Mouse (Mus musculus) c-Kit-positive CD71-negative TER-119-negative erythroid progenitor cells, embryonic 14.5 days (primary cell): ENCODE results near the gene Morf4l1.
"Not testable (repeated sequence)": the region's sequence is repeated elsewhere in the genome, so short reads cannot be mapped to it uniquely, and the experiment has no call there.

ENCODE experiments used
- DNase-seq: peaks from one replicate; pipeline ENCODE4 v3.0.0-alpha.2; 2013; ENCODE audit warnings: low read depth

Morf4l1 gene

DNA sequence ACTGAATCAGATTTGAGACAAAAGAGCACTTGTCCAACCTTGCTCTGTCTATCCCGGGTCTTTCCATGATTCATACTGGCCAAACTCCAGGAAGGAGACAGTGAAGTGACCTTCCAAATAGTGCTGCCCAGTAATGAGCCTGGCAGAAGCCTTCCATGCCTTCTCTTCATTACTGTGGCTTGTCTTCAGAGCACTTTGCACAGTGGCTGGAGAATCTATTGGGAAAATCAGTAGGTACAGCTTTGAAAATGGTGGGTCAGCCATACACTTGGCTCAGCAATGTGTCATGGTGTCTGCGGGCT lies 54.0 kb downstream of the Morf4l1 start:
- no peak for DNase-seq

DNA sequence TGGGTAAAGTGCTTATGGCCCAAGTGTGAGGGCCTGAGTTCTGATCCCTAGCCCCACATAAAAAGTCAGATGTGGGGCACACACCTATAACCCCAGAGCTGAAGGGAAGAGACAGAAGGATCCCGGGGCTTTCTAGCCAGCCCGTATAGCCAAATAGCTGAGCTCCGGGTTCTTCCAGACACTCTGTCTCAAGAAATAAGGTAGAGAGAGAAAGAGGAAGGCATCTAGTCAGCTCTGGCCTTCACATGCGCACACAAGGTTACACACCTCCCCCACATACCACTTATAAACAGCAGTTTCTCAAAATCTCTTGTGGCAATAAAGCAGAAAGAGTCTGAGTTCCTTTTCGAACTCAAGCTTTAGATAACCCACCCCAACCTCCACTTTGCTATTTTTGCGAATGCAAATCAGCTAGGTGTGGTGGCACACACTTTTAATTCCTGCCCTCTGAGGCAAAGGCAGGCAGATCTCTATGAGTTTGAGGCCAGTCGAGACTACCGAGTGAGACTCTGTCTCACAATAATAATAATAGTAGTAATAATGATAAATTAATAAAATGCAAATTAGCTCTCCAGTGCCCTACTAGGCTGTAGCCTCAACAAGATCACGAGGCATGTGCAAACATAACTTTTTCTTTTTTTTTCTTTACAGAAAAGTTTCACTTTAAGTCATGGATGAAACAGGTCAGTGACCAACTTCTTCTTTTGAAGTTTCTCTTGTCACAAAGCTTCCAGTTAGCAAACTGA lies 54.6 kb downstream of the Morf4l1 start:
- no peak for DNase-seq

DNA sequence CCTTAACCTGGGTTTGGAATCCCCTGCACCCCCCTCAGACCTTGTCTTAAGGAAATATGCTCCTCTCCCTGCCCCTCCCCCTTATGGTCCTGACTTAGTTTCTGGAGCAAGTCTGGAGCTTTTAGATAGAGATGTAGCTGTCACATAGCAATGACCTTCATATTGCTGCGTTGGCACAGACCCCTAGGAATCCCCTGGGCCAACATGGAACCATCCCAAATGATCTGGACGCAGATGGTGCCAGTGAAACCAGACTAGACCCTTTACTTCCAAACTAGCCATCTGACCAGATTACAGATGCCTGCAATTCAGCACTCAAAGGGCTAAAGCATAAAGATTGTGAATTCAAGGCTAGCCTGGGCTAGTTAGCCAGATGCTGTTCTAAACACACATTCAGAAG lies 57.9 kb downstream of the Morf4l1 start:
- DNase-seq = no peak

DNA sequence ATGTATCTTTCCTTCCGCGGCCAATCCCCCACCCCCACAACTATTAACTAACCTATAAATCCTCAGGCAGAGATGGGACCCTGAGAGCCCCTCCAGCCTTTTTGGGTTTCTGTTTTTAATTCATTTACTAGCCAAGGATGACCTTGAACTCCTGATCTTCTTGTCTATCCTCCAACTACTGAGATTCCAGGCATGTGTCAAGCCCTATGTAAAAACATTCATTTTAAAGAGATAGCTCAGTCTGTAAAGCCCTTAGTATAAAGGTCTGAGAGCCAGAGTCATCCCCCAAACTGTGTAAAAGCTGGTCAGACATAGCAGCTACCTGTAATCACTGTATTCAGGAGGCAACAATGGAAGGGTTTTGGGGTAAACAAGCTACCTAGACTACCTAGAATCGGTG lies 58.7 kb downstream of the Morf4l1 start:
- DNase-seq = no peak

DNA sequence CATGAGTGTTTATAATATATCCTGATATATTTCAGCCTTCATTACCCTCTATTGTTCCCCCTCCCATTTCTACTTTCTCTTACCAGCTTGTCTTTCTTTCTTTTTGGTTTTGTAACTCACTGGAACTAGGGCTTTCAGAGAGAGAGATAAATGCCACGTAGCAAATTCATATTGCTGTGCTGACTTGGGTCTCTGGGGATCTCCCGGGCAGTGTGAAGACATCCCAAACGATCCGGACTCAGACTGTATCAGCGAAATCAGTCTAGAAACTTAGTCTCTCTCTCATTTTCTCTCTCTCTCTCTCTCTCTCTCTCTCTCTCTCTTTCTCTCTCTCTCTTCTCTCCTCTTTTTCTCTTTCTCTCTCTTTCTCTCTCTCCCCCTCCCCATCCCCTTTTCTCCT lies 59.2 kb downstream of the Morf4l1 start:
- DNase-seq = no peak

DNA sequence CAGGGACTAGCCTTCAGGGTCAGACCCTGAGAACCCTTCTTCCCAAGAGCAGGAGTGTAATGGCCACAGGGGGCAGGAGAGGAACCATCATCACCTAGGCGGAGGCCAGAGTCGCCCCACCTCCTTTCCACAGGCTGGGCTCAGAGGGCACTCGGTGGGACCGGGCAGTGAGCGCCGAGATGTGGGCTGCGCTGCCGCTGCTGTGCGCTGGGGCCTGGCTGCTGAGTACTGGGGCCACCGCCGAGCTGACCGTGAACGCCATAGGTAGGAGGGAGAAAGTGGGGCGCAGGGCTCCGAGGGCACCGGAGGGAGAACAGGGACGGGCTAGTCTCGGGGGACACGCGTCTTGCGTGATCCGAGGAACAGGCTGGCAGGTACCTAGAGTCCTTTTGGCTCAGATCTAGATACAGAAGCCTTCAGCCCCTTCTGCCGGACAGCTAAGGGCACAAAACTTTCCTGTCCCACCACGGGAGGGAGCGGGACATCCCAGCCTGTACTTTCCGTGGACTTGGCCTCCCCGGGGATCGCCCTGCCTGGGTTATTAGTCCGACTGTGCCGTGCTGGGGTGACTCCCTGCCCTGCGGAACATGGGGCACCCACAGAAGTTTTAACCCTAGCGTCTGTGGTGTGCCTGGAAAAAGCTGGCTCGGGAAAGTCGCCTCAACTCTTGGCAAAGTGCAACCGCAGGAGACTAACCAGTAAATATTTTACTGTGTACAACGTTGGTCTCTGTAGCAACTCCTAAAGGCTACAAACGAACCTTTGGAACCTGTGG lies 60.0 kb downstream of the Morf4l1 start:
- no peak for DNase-seq

DNA sequence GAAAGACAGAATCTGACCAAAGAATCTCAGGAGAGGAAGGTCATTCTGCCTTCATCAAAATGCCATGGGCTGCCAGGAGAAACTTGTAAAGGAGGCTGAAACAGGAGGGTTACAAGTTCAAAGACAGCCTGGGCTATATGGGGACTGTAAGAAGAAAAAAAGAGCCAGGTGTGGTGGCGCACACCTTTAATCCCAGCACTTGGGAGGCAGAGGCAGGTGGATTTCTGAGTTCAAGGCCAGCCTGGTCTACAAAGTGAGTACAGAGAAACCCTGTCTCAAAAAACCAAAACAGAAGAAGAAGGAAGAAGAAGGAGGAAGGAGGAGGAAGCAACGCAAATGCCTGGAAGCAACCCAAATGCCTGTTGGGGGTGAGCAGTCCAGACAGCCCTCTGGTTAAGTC lies 60.7 kb downstream of the Morf4l1 start, which contains the start of gene Ctsh:
Ctsh (plus strand) TSS at position 301 of the 400 bp plus-strand sequence.
- DNase-seq = no peak

DNA sequence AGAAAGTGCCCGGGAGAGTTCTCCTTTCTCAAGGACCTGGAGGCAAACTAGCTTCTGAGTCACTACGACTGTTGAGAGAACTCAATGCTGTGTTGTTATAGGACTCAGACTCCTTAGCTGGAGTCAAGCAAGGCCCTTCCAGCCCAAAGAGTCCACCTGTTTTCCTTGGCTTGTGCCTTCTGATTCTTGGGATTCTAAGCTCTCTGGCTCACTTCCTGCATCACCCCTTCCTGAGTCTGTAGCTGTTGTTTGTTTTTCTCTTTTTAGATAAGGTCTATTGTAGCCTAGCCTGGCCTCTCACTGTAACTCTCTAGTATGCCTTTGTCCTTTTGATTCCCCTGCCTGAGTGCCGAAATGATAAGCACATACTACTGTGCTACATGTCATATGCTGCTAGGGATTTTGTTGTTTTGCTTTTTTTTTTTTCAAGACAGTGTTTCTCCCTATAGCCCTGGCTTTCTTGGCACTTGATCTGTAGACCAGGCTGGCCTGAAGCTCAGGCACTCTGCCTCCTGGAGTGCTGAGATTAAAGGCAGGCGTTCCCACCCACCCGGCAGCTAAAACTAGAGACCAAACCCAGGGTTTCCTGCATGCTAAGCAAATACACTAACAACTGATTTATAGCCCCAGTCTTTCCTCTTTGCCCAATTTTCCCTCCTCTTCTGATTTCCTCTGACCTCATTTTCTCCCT lies 66.5 kb downstream of the Morf4l1 start:
- no peak for DNase-seq

DNA sequence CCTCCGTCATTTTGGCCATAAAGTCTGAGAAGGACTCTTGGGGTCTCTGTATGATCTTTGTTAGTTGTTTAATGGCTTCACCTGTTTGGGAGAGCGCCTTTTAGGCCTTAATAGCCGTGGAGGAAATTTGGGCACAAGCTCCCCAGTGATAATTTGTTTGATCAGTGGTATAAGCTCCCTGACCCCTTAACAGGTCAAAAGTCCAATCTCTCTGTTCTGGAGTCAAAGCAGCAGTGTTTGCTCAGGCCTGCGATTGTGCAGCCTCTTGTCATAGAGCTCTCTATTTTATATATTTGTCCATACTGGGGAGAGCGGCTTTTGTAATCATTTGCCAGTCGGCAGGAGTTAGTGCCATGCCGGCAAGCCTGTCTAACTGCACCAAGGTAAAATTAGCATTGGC lies 69.4 kb downstream of the Morf4l1 start:
- no peak for DNase-seq

DNA sequence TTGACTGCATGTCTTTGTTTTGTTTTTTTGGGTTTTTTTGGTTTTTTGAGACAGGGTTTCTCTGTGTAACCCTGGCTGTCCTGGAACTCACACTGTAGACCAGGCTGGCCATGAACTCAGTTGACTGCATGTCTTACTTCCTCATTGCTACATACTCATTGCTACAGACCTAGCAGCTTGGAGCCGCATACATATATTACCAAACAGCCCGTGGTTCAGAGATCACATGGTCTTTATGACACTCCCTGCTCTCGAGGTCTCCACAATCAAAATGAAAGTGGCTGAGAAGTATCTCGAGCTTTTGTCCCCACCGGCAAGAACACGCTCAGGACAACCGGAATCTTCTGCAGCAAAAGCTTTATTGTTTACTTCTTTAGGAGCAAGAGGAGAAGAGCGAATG lies 71.7 kb downstream of the Morf4l1 start:
- not testable (repeated sequence) for DNase-seq
